Mouse (Mus musculus) heart, postnatal 0 days (tissue): ENCODE measurements around the gene Myoz2. TPM values are rescaled to one million over a fixed set of nuclear protein-coding genes. Genes with fewer than 3 reads are reported as not detected.

ENCODE experiments used
- ATAC-seq: fragments of 200-750 bp; cut with Nextera tagmentation; 2 replicates; pipeline ENCODE4 v1.8.0; 2017; ENCODE audit warnings: low read depth, moderate number of reproducible peaks, moderate library complexity; ENCODE audit not compliant: insufficient read depth
- DNase-seq: peaks from one replicate; pipeline ENCODE4 v3.0.0-alpha.2; 2016; ENCODE audit warnings: low spot score
- H3K27ac ChIP-seq: fragments of 300-500 bp; sonication (generic); 2 replicates; pipeline ENCODE4 v1.5.1; 2014; ENCODE audit warnings: low read depth, mild to moderate bottlenecking
- H3K27me3 ChIP-seq: fragments of 300-500 bp; sonication (generic); 2 replicates; pipeline ENCODE4 v1.6.1; 2014; ENCODE audit warnings: low read length, mixed read lengths; ENCODE audit not compliant: control insufficient read depth, insufficient read depth
- H3K36me3 ChIP-seq: fragments of 300-500 bp; sonication (generic); replicated peaks from 2 replicates; pipeline ENCODE4 v1.6.1; 2014; ENCODE audit warnings: low read length, mixed read lengths; ENCODE audit not compliant: control insufficient read depth, insufficient read depth
- H3K4me1 ChIP-seq: fragments of 300-500 bp; sonication (generic); 2 replicates; pipeline ENCODE4 v1.6.1; 2014; ENCODE audit warnings: antibody characterized with exemption; ENCODE audit not compliant: control insufficient read depth, insufficient read depth
- H3K4me2 ChIP-seq: fragments of 300-500 bp; sonication (generic); 2 replicates; pipeline ENCODE4 v1.6.1; 2014; ENCODE audit warnings: low read depth, mild to moderate bottlenecking, low read length, moderate library complexity
- H3K4me3 ChIP-seq: fragments of 300-500 bp; sonication (generic); 2 replicates; pipeline ENCODE4 v1.5.1; 2014; ENCODE audit warnings: low read depth, low read length
- H3K9ac ChIP-seq: fragments of 300-500 bp; sonication (generic); replicated peaks from 2 replicates; pipeline ENCODE4 v1.6.1; 2014; ENCODE audit warnings: low read depth, low read length, mixed read lengths
- H3K9me3 ChIP-seq: fragments of 300-500 bp; sonication (generic); replicated peaks from 2 replicates; pipeline ENCODE4 v1.6.1; 2016; ENCODE audit warnings: low read length; ENCODE audit not compliant: control insufficient read depth
- CTCF ChIP-seq: IDR thresholded peaks from 2 replicates; pipeline ENCODE4 v1.5.1; 2016; ENCODE audit warnings: antibody characterized with exemption, control low read depth, low read depth
- EP300 ChIP-seq: IDR thresholded peaks from 2 replicates; pipeline ENCODE4 v1.6.1; 2016; ENCODE audit warnings: antibody characterized with exemption, low read depth
- WGBS: fragments of 180-500 bp; shearing (Covaris S2); extraction: QIAGEN DNeasy Blood & Tissue Kit; methylation state at CpG from one replicate; pipeline ENCODE4 v1.1.7; 2014; 5-methylcytosine and 5-hydroxymethylcytosine counted together
- polyA plus RNA-seq: library from polyadenylated mRNA; unstranded; fragments of >200 nt; fragmentation: Nextera tagmentation; extraction: Ambion mirVana; gene quantifications from 2 replicates; pipeline ENCODE4 v1.2.1, GENCODE M21; 2015
- total RNA-seq: library from RNA; depleted of rRNA; stranded (reverse); fragments of >200 nt; gene quantifications from 2 replicates; pipeline ENCODE4 v1.2.3, GENCODE M21; 2014; ENCODE audit warnings: low replicate concordance; rRNA removed

Myoz2 gene
- total RNA-seq (346 and 521 TPM in 2 replicates), polyA plus RNA-seq (574 and 591 TPM in 2 replicates)

DNA sequence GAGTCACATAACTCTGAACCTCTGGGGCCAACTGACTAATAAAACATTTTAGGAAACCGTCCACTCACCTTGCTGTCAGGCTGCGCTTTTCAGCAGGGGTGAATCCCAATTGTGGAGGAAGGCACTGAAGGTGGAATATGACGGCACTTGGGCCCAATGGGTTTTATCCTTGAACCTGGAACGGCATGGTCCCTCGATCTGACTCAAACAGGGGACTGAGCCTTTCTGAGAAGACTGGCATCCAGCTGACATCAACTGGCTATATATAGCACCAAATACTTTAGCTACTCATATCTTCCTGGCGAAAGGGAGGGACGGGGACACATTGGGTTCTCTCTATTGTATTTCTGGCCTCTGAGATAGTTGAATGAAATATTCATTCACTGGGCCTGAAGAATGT lies at the start of gene Myoz2:
Gene Myoz2 (minus strand): TSS at position 264 of the 400 bp plus-strand sequence.
- Histone ChIP-seq H3K27me3 (no peaks in the 10 kb centered on the region), H3K36me3 (no peaks in the 10 kb centered on the region), H3K4me2 (peak within 1 kb of the TSS; percentile 64), H3K9ac (peak within 1 kb of the TSS; percentile 80), H3K4me1 (peaks cover 13% of the 10 kb centered on the region; the same call in 1 of the 2 replicates), H3K9me3 (no peaks in the 10 kb centered on the region), H3K27ac (peak within 1 kb of the TSS; percentile 97), H3K4me3 (peak within 1 kb of the TSS; percentile 55)
- ATAC-seq (peak; percentile 92), DNase-seq (peak; percentile 93)
- 30% methylated on average over 7 of the region's 7 CpGs for WGBS
- no peak for TF ChIP-seq CTCF
- no peak for TF ChIP-seq EP300

DNA sequence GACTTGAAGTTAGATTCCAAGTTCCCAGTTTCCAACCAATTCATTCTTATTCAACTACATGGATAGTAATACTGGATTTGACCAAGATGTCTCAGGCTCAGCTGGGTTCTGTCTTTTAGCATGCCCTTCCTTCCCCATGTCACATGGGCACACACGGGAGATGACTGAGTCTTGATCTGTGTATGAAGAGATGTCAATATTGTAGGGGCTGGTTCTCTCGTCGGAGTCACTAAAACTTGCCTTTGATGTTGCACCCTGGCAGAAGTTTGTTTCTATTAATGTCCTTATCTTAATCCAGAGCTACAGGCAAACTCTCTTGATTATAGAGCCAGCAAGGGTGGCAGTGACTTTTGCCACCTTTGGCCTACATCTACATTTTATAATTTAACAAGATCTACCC lies 46.9 kb upstream of the Myoz2 start:
- WGBS, result 22% methylated on average over 3 of the region's 3 CpGs
- no peaks in the 10 kb centered on the region for H3K27me3 ChIP-seq
- peaks cover 24% of the 10 kb centered on the region for H3K4me1 ChIP-seq
- H3K27ac ChIP-seq, result peak overlapping the region; percentile 78
- H3K4me3 ChIP-seq, result no peak overlapping the region
- H3K9ac ChIP-seq, result no peak overlapping the region
- no peak for TF ChIP-seq CTCF
- TF ChIP-seq EP300, result no peak
- no peaks in the 10 kb centered on the region for H3K9me3 ChIP-seq
- H3K36me3 ChIP-seq, result no peaks in the 10 kb centered on the region
- DNase-seq, result no peak
- no peak overlapping the region for H3K4me2 ChIP-seq
- no peak for ATAC-seq

DNA sequence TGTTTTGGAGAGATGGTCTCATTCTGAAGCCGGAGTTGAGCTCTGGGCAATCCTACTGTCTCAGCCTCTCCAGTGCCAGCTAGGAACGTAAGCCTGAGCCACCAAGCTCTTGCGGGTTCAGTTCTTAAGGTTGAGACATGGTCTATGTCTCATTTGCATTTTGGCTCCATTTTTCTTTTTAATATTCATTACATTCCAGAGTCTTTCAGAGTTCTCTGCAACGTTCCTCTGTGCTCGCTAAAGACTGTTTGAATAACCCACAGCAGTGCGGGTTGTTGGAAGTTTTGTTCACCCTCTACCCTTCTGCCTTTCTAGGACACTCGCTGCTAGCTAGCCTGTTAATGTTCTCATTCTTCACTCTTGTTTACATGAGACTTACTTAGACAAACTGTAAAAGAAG lies 46.1 kb upstream of the Myoz2 start:
- Histone ChIP-seq H3K4me1 (peaks cover 24% of the 10 kb centered on the region), H3K4me3 (no peak overlapping the region), H3K9ac (no peak overlapping the region), H3K27ac (peak overlapping the region; percentile 78; the same call in 1 of the 2 replicates), H3K27me3 (no peaks in the 10 kb centered on the region), H3K9me3 (no peaks in the 10 kb centered on the region), H3K4me2 (no peak overlapping the region), H3K36me3 (no peaks in the 10 kb centered on the region)
- DNase-seq (no peak), ATAC-seq (no peak)
- TF ChIP-seq CTCF (no peak), EP300 (no peak)
- WGBS, result 69% methylated on average over 7 of the region's 7 CpGs

DNA sequence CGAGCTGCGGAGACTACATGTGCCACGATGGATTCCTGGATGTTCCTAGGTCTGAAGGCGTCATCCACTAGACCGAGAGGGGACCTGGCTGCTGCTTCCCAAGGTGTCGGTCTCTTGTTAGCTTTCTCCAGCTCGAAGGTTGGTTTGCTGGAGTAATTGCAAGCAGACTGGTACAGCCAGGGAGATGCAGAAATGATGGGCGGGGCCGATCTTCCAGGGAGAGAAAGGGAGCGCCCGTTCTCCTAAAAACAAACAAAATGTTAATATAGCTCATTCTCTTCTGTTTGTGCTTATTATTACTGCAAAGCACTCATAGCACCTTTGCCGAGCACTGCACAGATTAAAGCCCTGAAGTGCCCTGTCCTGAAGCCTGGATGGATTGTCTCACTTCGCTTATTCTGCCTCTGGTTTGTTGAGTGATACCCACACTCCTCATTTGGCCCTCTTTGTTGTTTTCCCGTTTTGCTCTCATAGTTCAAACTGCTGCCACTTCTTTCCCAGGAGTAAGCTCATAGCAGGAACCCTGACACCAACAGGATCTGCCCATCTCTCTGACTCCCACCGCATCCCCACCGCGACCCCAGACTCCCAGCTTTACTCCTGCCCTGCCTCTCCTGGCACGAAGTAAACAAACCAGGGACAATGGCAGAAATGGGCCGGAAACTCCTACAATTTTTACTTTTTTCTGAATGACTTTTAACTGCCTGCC lies 45.4 kb upstream of the Myoz2 start:
- H3K9me3 ChIP-seq, result no peaks in the 10 kb centered on the region
- ATAC-seq, result no peak
- peaks cover 18% of the 10 kb centered on the region; the same call in 1 of the 2 replicates for H3K4me1 ChIP-seq
- no peak overlapping the region for H3K4me2 ChIP-seq
- no peak overlapping the region for H3K4me3 ChIP-seq
- DNase-seq, result no peak
- H3K36me3 ChIP-seq, result no peaks in the 10 kb centered on the region
- H3K27ac ChIP-seq, result no peak overlapping the region
- 81% methylated on average over 19 of the region's 19 CpGs for WGBS
- no peaks in the 10 kb centered on the region for H3K27me3 ChIP-seq
- no peak overlapping the region for H3K9ac ChIP-seq
- TF ChIP-seq EP300 (no peak), CTCF (no peak)

DNA sequence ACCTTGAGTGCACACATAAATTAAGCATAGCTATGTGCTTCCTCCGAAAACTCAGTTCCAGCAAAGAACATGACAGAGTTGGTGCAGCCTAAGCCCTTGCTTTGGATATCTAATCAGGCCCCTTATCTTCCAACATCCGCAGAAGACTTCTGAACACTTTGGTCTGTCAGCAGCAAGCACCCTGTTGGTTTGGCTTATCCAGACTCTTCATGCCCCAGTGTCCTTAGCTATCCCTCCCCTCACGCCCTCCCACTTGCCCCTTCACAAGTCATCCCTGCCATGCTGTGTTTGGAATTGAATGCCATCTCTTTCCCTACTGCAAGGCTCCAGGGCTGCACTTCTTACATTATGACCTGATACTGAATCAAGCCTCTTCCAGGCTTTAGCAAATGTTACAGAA lies 40.9 kb upstream of the Myoz2 start:
- ATAC-seq (0 out of 2 replicates have a peak, but pooled peaks have one; percentile 8), DNase-seq (no peak)
- Histone ChIP-seq H3K36me3 (no peaks in the 10 kb centered on the region), H3K27ac (no peak overlapping the region), H3K4me2 (no peak overlapping the region), H3K27me3 (no peaks in the 10 kb centered on the region), H3K9ac (no peak overlapping the region), H3K9me3 (no peaks in the 10 kb centered on the region), H3K4me3 (no peak overlapping the region), H3K4me1 (peaks cover 8% of the 10 kb centered on the region)
- TF ChIP-seq EP300, result peak; percentile 82
- no peak for TF ChIP-seq CTCF
- WGBS, result 31% methylated on average over 3 of the region's 3 CpGs
